Mouse (Mus musculus): Measurements from ENCODE around the gene Ahcyl2. TPM values are rescaled to one million over a fixed set of nuclear protein-coding genes. Genes with fewer than 3 reads are reported as not detected.

The Ahcyl2 gene
- polyA plus RNA-seq, 1 experiment from 2014 or later: 7.9 TPM

DNA sequence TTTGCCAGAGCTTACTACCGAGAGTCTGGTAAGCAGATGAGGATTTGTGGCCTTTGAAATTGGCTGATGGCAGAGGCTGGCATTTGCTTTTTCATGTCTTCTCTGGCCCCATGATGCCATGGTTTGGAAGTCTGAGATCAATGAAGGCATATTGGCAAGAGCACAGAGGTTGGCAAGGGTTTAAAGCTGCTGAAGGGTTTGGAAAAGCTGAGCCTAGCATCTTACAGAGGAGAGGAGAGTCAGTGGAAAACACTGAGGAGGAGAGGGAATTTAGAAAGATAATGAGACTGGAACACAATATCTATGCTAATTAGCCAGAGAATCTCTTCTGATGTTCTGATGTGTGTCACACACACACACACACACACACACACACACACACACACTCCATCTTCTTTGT is 176.7 kb downstream of the Ahcyl2 start:
- no peaks in the 10 kb centered on the region for H3K4me1 ChIP-seq (replicated peaks; ENCODE audit: control insufficient read depth, insufficient read depth, low read length)
- no peak overlapping the region for H3K27ac ChIP-seq (ENCODE audit: low read length)
- no peak overlapping the region for H3K4me3 ChIP-seq (ENCODE audit: low read length)
- no peaks in the 10 kb centered on the region for H3K36me3 ChIP-seq (ENCODE audit: control insufficient read depth, insufficient read depth, low read length)
- no peaks in the 10 kb centered on the region for H3K27me3 ChIP-seq (ENCODE audit: control insufficient read depth, insufficient read depth, low read depth, low read length)
- H3K9ac ChIP-seq (ENCODE audit: low read length): no peak overlapping the region
- no peak overlapping the region for H3K4me2 ChIP-seq (ENCODE audit: low read depth, low read length)
- WGBS: 56% methylated on average over 1 of the region's 1 CpGs
- ATAC-seq (ENCODE audit: low read depth): no peak
- no peaks in the 10 kb centered on the region for H3K9me3 ChIP-seq (ENCODE audit: control insufficient read depth, low read length)

DNA sequence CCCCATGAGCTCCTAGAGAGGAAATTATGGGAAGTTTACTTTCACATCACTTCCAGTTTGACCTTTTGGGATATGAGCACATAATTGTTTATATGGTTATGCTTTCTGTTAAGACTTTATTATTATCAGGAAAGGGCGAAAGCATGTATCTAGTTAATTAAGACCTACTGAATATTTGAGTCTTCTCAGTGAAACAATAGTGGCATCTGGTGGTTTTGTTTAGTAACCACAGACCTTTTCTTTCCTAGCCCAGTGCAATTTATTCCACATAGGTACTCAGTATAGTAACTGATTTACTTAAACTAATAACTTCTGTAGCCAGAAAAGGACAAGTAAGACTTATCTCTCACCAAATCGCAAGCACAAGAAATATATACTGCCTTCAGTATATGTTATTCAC is 178.8 kb downstream of the Ahcyl2 start:
- Histone ChIP-seq H3K9ac (ENCODE audit: low read length) (no peak overlapping the region), H3K27me3 (ENCODE audit: control insufficient read depth, insufficient read depth, low read depth, low read length) (no peaks in the 10 kb centered on the region), H3K4me2 (ENCODE audit: low read depth, low read length) (no peak overlapping the region), H3K36me3 (ENCODE audit: control insufficient read depth, insufficient read depth, low read length) (no peaks in the 10 kb centered on the region), H3K27ac (ENCODE audit: low read length) (no peak overlapping the region), H3K4me1 (replicated peaks; ENCODE audit: control insufficient read depth, insufficient read depth, low read length) (no peaks in the 10 kb centered on the region), H3K9me3 (ENCODE audit: control insufficient read depth, low read length) (no peaks in the 10 kb centered on the region), H3K4me3 (ENCODE audit: low read length) (no peak overlapping the region)
- no peak for ATAC-seq (ENCODE audit: low read depth)
- 71% methylated on average over 2 of the region's 2 CpGs for WGBS

GRCm38 (mm10) chr6:29947823-29948222 is 180.0 kb downstream of the Ahcyl2 start:
- Histone ChIP-seq H3K27ac (ENCODE audit: low read length) (no peak overlapping the region), H3K36me3 (ENCODE audit: control insufficient read depth, insufficient read depth, low read length) (no peaks in the 10 kb centered on the region), H3K4me1 (replicated peaks; ENCODE audit: control insufficient read depth, insufficient read depth, low read length) (no peaks in the 10 kb centered on the region), H3K9me3 (ENCODE audit: control insufficient read depth, low read length) (no peaks in the 10 kb centered on the region), H3K4me3 (ENCODE audit: low read length) (no peak overlapping the region), H3K4me2 (ENCODE audit: low read depth, low read length) (no peak overlapping the region), H3K9ac (ENCODE audit: low read length) (no peak overlapping the region), H3K27me3 (ENCODE audit: control insufficient read depth, insufficient read depth, low read depth, low read length) (no peaks in the 10 kb centered on the region)
- no peak for ATAC-seq (ENCODE audit: low read depth)
- WGBS: 42% methylated on average over 6 of the region's 6 CpGs

DNA sequence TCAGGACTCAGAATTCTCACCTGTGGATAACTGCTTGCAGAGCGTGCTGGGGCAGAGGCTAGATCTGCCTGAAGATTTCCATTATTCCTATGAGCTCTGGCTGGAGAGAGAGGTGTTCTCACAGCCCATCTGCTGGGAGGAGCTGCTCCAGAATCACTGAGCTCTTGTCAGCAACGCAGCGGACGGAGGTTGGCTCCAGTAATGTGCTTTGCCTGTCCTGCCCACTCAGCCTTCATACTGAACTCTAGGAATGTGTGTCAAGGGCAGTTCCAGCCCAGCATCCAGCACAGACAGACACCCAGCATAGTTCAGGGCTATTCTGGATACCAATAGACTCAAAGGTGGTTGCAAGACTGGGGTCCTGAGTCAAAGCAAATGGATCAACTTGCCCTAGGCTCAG is 188.9 kb downstream of the Ahcyl2 start:
- ATAC-seq (ENCODE audit: low read depth): no peak
- 87% methylated on average over 4 of the region's 4 CpGs for WGBS

DNA sequence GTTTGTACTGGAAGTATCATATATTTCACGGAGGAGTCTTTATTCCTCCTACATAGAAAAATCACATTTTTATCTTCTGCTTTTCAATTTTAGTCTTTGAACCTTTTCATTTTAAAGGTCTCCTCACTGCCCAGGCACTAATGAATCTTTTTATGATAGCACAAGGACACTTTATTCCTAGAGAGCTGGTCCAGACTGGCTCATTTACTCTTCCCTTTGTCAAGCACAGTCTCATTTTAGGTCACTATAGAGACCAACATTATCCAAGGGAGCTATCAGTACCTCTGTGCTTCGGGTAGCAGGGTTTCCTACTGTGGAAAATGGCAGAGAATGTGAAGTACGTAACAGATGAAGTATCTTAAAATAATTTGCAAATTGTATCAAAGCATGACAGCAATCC is 190.9 kb downstream of the Ahcyl2 start:
- no peak overlapping the region for H3K4me2 ChIP-seq (ENCODE audit: low read depth, low read length)
- WGBS: 70% methylated on average over 3 of the region's 3 CpGs
- ATAC-seq (ENCODE audit: low read depth): no peak
- H3K27ac ChIP-seq (ENCODE audit: low read length): no peak overlapping the region
- H3K36me3 ChIP-seq (ENCODE audit: control insufficient read depth, insufficient read depth, low read length): no peaks in the 10 kb centered on the region
- H3K9ac ChIP-seq (ENCODE audit: low read length): no peak overlapping the region
- no peaks in the 10 kb centered on the region for H3K4me1 ChIP-seq (replicated peaks; ENCODE audit: control insufficient read depth, insufficient read depth, low read length)
- no peaks in the 10 kb centered on the region for H3K27me3 ChIP-seq (ENCODE audit: control insufficient read depth, insufficient read depth, low read depth, low read length)
- H3K4me3 ChIP-seq (ENCODE audit: low read length): no peak overlapping the region
- no peaks in the 10 kb centered on the region for H3K9me3 ChIP-seq (ENCODE audit: control insufficient read depth, low read length)

More for the DNA sequence above, 188.9 kb downstream of the Ahcyl2 start:
- Histone ChIP-seq H3K27me3 (ENCODE audit: control insufficient read depth, insufficient read depth, low read depth, low read length) (no peaks in the 10 kb centered on the region), H3K9ac (ENCODE audit: low read length) (no peak overlapping the region), H3K36me3 (ENCODE audit: control insufficient read depth, insufficient read depth, low read length) (no peaks in the 10 kb centered on the region), H3K27ac (ENCODE audit: low read length) (no peak overlapping the region), H3K4me2 (ENCODE audit: low read depth, low read length) (no peak overlapping the region), H3K4me1 (replicated peaks; ENCODE audit: control insufficient read depth, insufficient read depth, low read length) (no peaks in the 10 kb centered on the region), H3K4me3 (ENCODE audit: low read length) (no peak overlapping the region), H3K9me3 (ENCODE audit: control insufficient read depth, low read length) (no peaks in the 10 kb centered on the region)

GRCm38 (mm10) chr6:29961081-29961480 is 193.3 kb downstream of the Ahcyl2 start:
- H3K9ac ChIP-seq (ENCODE audit: low read length): no peak overlapping the region
- H3K4me3 ChIP-seq (ENCODE audit: low read length): no peak overlapping the region
- H3K4me2 ChIP-seq (ENCODE audit: low read depth, low read length): no peak overlapping the region
- 87% methylated on average over 6 of the region's 6 CpGs for WGBS
- H3K27me3 ChIP-seq (ENCODE audit: control insufficient read depth, insufficient read depth, low read depth, low read length): no peaks in the 10 kb centered on the region
- no peaks in the 10 kb centered on the region for H3K4me1 ChIP-seq (replicated peaks; ENCODE audit: control insufficient read depth, insufficient read depth, low read length)
- no peak for ATAC-seq (ENCODE audit: low read depth)
- H3K27ac ChIP-seq (ENCODE audit: low read length): no peak overlapping the region
- no peaks in the 10 kb centered on the region for H3K36me3 ChIP-seq (ENCODE audit: control insufficient read depth, insufficient read depth, low read length)
- H3K9me3 ChIP-seq (ENCODE audit: control insufficient read depth, low read length): no peaks in the 10 kb centered on the region

Other genes starting within 250 kb of the Ahcyl2 start
- 5.5 and 6.8 TPM in 2 replicates for gene Irf5, start 241.4 kb upstream of the Ahcyl2 start, polyA plus RNA-seq (2015; fragmentation: Nextera tagmentation; extraction: Ambion mirVana)
- 79.6 and 81.9 TPM in 2 replicates for gene Tnpo3, start 158.1 kb upstream of the Ahcyl2 start, polyA plus RNA-seq (2015; fragmentation: Nextera tagmentation; extraction: Ambion mirVana)
- 3.5 and 3.6 TPM in 2 replicates for gene Tspan33, start 73.8 kb upstream of the Ahcyl2 start, polyA plus RNA-seq (2015; fragmentation: Nextera tagmentation; extraction: Ambion mirVana)
- gene Smo, start 32.5 kb upstream of the Ahcyl2 start, polyA plus RNA-seq (2015; fragmentation: Nextera tagmentation; extraction: Ambion mirVana): 29.2 and 29.6 TPM in 2 replicates
- 1.5 and 1.9 TPM in 2 replicates for gene Strip2, start 149.0 kb downstream of the Ahcyl2 start, polyA plus RNA-seq (2015; fragmentation: Nextera tagmentation; extraction: Ambion mirVana)